Mouse (Mus musculus): ENCODE results near the gene Kif21a. TPM values are rescaled to one million over a fixed set of nuclear protein-coding genes. Genes with fewer than 3 reads are reported as not detected.

Kif21a gene
- polyA plus RNA-seq, 1 experiment from 2014 or later, result 4.3 TPM

- Histone ChIP-seq H3K4me2 (no peak overlapping the region), H3K27ac (replicated peaks) (no peak overlapping the region), H3K4me3 (no peak overlapping the region), H3K9me3 (no peaks in the 10 kb centered on the region), H3K9ac (no peak overlapping the region), H3K36me3 (peaks cover 2% of the 10 kb centered on the region; the same call in 1 of the 2 replicates), H3K4me1 (peaks cover 13% of the 10 kb centered on the region; the same call in 1 of the 2 replicates), H3K27me3 (replicated peaks) (no peaks in the 10 kb centered on the region)
- 76% methylated on average over 4 of the region's 4 CpGs for WGBS
- ATAC-seq (ENCODE audit: extremely low read depth, insufficient number of reproducible peaks, low FRiP score, low TSS enrichment), result no peak
These were observed 57.9 kb downstream of the Kif21a start for GRCm38 (mm10) chr15:90991843-90992242.

DNA sequence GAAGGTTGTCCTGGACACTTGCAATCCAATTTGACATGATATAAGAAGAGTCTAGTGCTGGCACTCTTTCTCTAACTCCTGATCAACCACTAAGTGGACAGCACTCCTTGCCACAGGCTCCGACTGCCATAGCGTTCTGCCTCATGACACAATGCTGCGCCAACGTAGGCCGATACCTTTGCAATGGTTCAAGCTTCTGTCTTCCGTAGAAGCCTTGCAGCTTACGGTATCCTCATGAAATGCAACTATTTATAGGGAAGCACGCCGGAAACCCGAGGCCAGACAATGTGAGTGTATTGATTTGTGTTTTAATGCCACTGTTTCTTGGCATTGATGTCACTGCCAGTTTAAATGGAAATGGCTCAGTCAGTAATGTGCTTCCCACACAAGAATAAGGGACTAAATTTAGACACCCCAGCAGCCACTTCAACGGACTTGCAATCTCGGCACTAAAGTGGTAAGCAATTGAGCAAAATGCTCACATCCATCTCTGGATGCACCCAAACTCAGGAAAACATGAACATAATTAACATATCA lies 62.0 kb downstream of the Kif21a start:
- Histone ChIP-seq H3K9me3 (no peaks in the 10 kb centered on the region), H3K27me3 (replicated peaks) (no peaks in the 10 kb centered on the region), H3K36me3 (peaks cover 7% of the 10 kb centered on the region; the same call in 1 of the 2 replicates), H3K4me1 (peaks cover 13% of the 10 kb centered on the region; the same call in 1 of the 2 replicates), H3K4me3 (no peak overlapping the region), H3K4me2 (no peak overlapping the region), H3K9ac (no peak overlapping the region), H3K27ac (replicated peaks) (no peak overlapping the region)
- no peak for ATAC-seq (ENCODE audit: extremely low read depth, insufficient number of reproducible peaks, low FRiP score, low TSS enrichment)
- WGBS, result 76% methylated on average over 12 of the region's 12 CpGs

DNA sequence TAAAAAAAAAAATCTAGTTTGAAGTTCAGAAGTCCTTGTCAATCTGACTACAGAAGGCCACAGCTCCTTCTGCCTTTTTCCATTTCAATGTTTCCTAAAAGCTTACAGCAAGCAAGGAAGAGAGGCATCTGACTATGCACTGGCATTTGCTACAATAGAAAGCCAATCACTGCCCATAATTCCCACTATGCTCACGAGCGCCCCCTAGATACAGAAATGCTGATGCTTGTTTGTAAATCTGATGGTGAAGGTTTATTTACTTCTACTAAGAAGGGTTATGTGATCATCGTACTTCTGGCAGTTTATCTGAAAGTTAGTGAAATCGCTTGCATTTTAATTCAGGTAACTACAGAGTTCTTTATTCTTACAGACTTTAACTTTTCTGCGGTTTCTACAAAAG lies 73.8 kb downstream of the Kif21a start:
- no peak for ATAC-seq (ENCODE audit: extremely low read depth, insufficient number of reproducible peaks, low FRiP score, low TSS enrichment)
- H3K36me3 ChIP-seq, result peaks cover 37% of the 10 kb centered on the region
- no peak overlapping the region for H3K27ac ChIP-seq (replicated peaks)
- 63% methylated on average over 5 of the region's 5 CpGs for WGBS
- H3K9ac ChIP-seq, result no peak overlapping the region
- no peak overlapping the region for H3K4me2 ChIP-seq
- H3K9me3 ChIP-seq, result peaks cover 10% of the 10 kb centered on the region
- no peak overlapping the region for H3K4me3 ChIP-seq
- no peaks in the 10 kb centered on the region for H3K27me3 ChIP-seq (replicated peaks)
- no peaks in the 10 kb centered on the region for H3K4me1 ChIP-seq

GRCm38 (mm10) chr15:90971914-90972767 lies 77.6 kb downstream of the Kif21a start:
- Histone ChIP-seq H3K9ac (no peak overlapping the region), H3K4me1 (no peaks in the 10 kb centered on the region), H3K9me3 (no peaks in the 10 kb centered on the region), H3K27me3 (replicated peaks) (no peaks in the 10 kb centered on the region), H3K4me2 (no peak overlapping the region), H3K4me3 (no peak overlapping the region), H3K27ac (replicated peaks) (no peak overlapping the region), H3K36me3 (peaks cover 48% of the 10 kb centered on the region)
- 68% methylated on average over 13 of the region's 13 CpGs for WGBS
- no peak for ATAC-seq (ENCODE audit: extremely low read depth, insufficient number of reproducible peaks, low FRiP score, low TSS enrichment)

DNA sequence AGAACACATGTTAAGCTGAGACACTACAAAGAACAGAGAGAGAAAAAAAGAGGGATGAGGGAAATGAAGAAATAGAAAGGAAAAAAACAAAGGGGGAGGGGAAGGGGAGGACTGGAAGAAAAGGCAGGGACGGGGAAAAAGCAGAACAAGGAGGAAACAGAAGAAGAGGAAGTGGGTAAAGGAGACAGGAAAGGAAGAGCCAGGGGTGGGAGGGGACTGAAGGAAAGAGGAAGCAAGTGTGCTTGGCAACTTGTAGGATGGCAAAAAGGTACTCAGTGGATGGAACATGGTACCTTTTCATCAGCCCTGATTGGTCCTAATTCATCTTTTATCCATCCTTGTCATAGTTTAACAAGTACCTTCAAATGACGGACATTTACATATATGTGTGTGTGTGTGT lies 86.4 kb downstream of the Kif21a start:
- no peak for ATAC-seq (ENCODE audit: extremely low read depth, insufficient number of reproducible peaks, low FRiP score, low TSS enrichment)
- H3K27me3 ChIP-seq (replicated peaks), result no peaks in the 10 kb centered on the region
- H3K4me1 ChIP-seq, result no peaks in the 10 kb centered on the region
- no peak overlapping the region for H3K4me2 ChIP-seq
- 61% methylated on average over 2 of the region's 2 CpGs for WGBS
- H3K9me3 ChIP-seq, result no peaks in the 10 kb centered on the region
- no peak overlapping the region for H3K9ac ChIP-seq
- peaks cover 31% of the 10 kb centered on the region for H3K36me3 ChIP-seq
- no peak overlapping the region for H3K27ac ChIP-seq (replicated peaks)
- H3K4me3 ChIP-seq, result no peak overlapping the region

DNA sequence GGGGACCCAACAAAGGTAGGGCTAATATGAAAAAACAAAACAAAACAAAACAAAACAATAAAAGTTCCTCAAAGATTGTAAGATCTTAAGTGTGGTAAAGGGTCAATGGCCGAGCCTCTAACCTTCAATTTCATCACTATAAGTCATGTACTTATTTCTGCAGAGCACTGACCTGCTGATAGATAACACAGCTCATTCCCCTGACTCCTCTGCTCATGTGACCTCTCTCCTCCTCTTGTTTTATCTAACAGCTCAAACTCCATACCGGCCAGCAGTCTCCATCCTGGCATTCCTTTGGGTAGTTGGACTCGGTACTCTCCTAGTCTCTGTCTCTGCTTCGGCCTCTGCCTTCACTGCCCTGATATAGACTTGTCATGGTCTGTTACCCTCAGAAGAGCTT lies 87.2 kb downstream of the Kif21a start:
- 44% methylated on average over 4 of the region's 4 CpGs for WGBS
- no peak overlapping the region for H3K27ac ChIP-seq (replicated peaks)
- H3K9ac ChIP-seq, result no peak overlapping the region
- H3K36me3 ChIP-seq, result peaks cover 24% of the 10 kb centered on the region
- no peak overlapping the region for H3K4me3 ChIP-seq
- H3K27me3 ChIP-seq (replicated peaks), result no peaks in the 10 kb centered on the region
- no peaks in the 10 kb centered on the region for H3K9me3 ChIP-seq
- H3K4me1 ChIP-seq, result no peaks in the 10 kb centered on the region
- ATAC-seq (ENCODE audit: extremely low read depth, insufficient number of reproducible peaks, low FRiP score, low TSS enrichment), result no peak
- no peak overlapping the region for H3K4me2 ChIP-seq

DNA sequence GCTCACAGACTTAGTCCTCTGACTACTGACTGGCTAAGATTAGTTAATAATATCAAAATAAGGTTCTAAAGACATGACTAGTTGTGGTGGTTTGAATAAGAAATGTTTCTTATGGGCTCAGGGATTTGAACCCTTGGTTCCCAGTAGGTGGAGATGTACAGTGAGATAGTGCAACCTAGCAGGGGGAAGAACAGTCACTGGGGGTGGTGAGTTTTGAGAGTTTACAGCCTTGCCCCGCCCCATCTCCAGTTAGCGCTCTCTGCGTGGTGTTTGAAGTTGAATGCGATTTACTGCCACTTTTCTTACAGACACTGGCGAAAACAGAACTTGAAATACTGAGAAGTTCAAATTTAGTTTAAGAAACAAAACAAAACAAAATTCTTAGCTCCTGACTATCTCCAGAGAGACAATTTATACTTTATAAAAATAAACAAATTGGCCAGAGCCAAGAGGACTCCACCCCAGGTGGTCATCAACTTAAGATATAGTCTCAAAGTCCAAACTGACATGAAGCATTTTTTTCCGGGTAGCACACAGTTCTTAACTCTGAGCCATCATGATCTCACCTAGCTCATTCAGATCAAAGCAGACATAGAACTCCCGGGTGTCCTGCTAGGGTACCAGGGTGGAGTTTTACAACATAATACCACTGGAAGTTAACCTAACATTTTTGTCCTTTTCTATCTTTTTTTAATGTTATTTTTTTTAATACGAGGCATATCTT lies 88.8 kb downstream of the Kif21a start:
- H3K27me3 ChIP-seq (replicated peaks), result no peaks in the 10 kb centered on the region
- no peak overlapping the region for H3K4me2 ChIP-seq
- no peak overlapping the region for H3K27ac ChIP-seq (replicated peaks)
- no peak overlapping the region for H3K9ac ChIP-seq
- H3K36me3 ChIP-seq, result peaks cover 14% of the 10 kb centered on the region
- 81% methylated on average over 8 of the region's 8 CpGs for WGBS
- H3K4me1 ChIP-seq, result no peaks in the 10 kb centered on the region
- H3K4me3 ChIP-seq, result no peak overlapping the region
- no peak for ATAC-seq (ENCODE audit: extremely low read depth, insufficient number of reproducible peaks, low FRiP score, low TSS enrichment)
- H3K9me3 ChIP-seq, result no peaks in the 10 kb centered on the region

DNA sequence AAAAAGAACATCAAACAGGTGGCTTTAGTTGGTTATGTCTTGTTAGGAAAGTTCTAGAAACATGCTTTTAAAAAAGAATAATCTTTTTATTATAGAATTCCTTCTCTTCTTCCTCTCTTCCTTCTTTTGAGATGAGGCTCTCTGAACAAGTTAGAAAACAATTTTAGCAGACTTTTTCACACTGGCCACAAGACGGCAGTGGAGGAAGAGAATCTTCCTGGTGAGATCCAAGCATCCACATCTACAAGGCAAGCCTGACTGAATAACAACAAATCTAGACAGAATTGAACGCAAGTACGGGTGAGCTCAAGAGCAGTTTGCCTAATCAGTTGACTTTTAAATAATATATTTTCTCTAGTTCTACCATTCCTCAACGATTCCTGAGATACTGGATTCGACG lies 98.4 kb downstream of the Kif21a start:
- no peak for ATAC-seq (ENCODE audit: extremely low read depth, insufficient number of reproducible peaks, low FRiP score, low TSS enrichment)
- Histone ChIP-seq H3K4me1 (no peaks in the 10 kb centered on the region), H3K27ac (replicated peaks) (no peak overlapping the region), H3K9me3 (no peaks in the 10 kb centered on the region), H3K4me2 (no peak overlapping the region), H3K36me3 (peaks cover 11% of the 10 kb centered on the region), H3K27me3 (replicated peaks) (no peaks in the 10 kb centered on the region), H3K9ac (no peak overlapping the region), H3K4me3 (no peak overlapping the region)
- WGBS, result 85% methylated on average over 6 of the region's 6 CpGs

- H3K27me3 ChIP-seq (replicated peaks), result no peaks in the 10 kb centered on the region
- no peak overlapping the region for H3K9ac ChIP-seq
- H3K36me3 ChIP-seq, result peaks cover 12% of the 10 kb centered on the region; the same call in 1 of the 2 replicates
- H3K4me1 ChIP-seq, result peaks cover 22% of the 10 kb centered on the region
- no peak overlapping the region for H3K4me2 ChIP-seq
- no peak overlapping the region for H3K27ac ChIP-seq (replicated peaks)
- whole genome bisulfite sequencing, result 24% methylated on average over 1 of the region's 1 CpGs
- ATAC-seq (ENCODE audit: extremely low read depth, insufficient number of reproducible peaks, low FRiP score, low TSS enrichment), result no peak
- H3K9me3 ChIP-seq, result no peaks in the 10 kb centered on the region
- no peak overlapping the region for H3K4me3 ChIP-seq
These were observed 111.3 kb downstream of the Kif21a start for GRCm38 (mm10) chr15:90938469-90938868.

GRCm38 (mm10) chr15:90935579-90935978 lies 114.2 kb downstream of the Kif21a start:
- ATAC-seq (ENCODE audit: extremely low read depth, insufficient number of reproducible peaks, low FRiP score, low TSS enrichment), result no peak
- 42% methylated on average over 6 of the region's 6 CpGs for WGBS
- peaks cover 9% of the 10 kb centered on the region; the same call in 1 of the 2 replicates for H3K36me3 ChIP-seq

GRCm38 (mm10) chr15:90931451-90931850 lies 118.3 kb downstream of the Kif21a start:
- H3K4me1 ChIP-seq, result peaks cover 10% of the 10 kb centered on the region
- 56% methylated on average over 5 of the region's 5 CpGs for WGBS

More at GRCm38 (mm10) chr15:90935579-90935978, 114.2 kb downstream of the Kif21a start:
- H3K27me3 ChIP-seq (replicated peaks), result no peaks in the 10 kb centered on the region
- no peak overlapping the region for H3K9ac ChIP-seq
- H3K4me2 ChIP-seq, result peak overlapping the region; percentile 13; the same call in 1 of the 2 replicates
- peaks cover 22% of the 10 kb centered on the region for H3K4me1 ChIP-seq
- H3K27ac ChIP-seq (replicated peaks), result peak overlapping the region; percentile 48; the same call in 1 of the 2 replicates
- H3K9me3 ChIP-seq, result no peaks in the 10 kb centered on the region
- no peak overlapping the region for H3K4me3 ChIP-seq

More at GRCm38 (mm10) chr15:90931451-90931850, 118.3 kb downstream of the Kif21a start:
- Histone ChIP-seq H3K36me3 (no peaks in the 10 kb centered on the region), H3K9ac (no peak overlapping the region), H3K27me3 (replicated peaks) (no peaks in the 10 kb centered on the region), H3K4me3 (no peak overlapping the region), H3K9me3 (no peaks in the 10 kb centered on the region), H3K27ac (replicated peaks) (no peak overlapping the region), H3K4me2 (no peak overlapping the region)
- ATAC-seq (ENCODE audit: extremely low read depth, insufficient number of reproducible peaks, low FRiP score, low TSS enrichment), result no peak

Data from heart, embryonic 13.5 days (tissue).